Mouse (Mus musculus) heart, embryonic 13.5 days (tissue): ENCODE results near the gene Grip1. TPM values are rescaled to one million over a fixed set of nuclear protein-coding genes. Genes with fewer than 3 reads are reported as not detected.

ENCODE experiments used
- ATAC-seq: fragments of 200-750 bp; cut with Nextera tagmentation; 2 replicates; pipeline ENCODE4 v1.8.0; 2017; ENCODE audit warnings: moderate TSS enrichment; ENCODE audit not compliant: insufficient number of reproducible peaks, low FRiP score, low TSS enrichment; ENCODE audit errors: extremely low read depth
- H3K27ac ChIP-seq: fragments of 300-500 bp; sonication (generic); replicated peaks from 2 replicates; pipeline ENCODE4 v1.5.1; 2015; ENCODE audit warnings: moderate library complexity, mild to moderate bottlenecking, inconsistent platforms
- H3K27me3 ChIP-seq: fragments of 300-500 bp; sonication (generic); replicated peaks from 2 replicates; pipeline ENCODE4 v1.6.1; 2015; ENCODE audit warnings: mild to moderate bottlenecking, inconsistent platforms
- H3K36me3 ChIP-seq: fragments of 300-500 bp; sonication (generic); 2 replicates; pipeline ENCODE4 v1.6.1; 2015; ENCODE audit warnings: mild to moderate bottlenecking, inconsistent platforms
- H3K4me1 ChIP-seq: fragments of 300-500 bp; sonication (generic); 2 replicates; pipeline ENCODE4 v1.6.1; 2015; ENCODE audit warnings: inconsistent platforms
- H3K4me2 ChIP-seq: fragments of 300-500 bp; sonication (generic); 2 replicates; pipeline ENCODE4 v1.6.1; 2015; ENCODE audit warnings: inconsistent platforms, mild to moderate bottlenecking, moderate library complexity
- H3K4me3 ChIP-seq: fragments of 300-500 bp; sonication (generic); 2 replicates; pipeline ENCODE4 v1.5.1; 2015; ENCODE audit warnings: moderate library complexity, mild to moderate bottlenecking, inconsistent platforms
- H3K9ac ChIP-seq: fragments of 300-500 bp; sonication (generic); 2 replicates; pipeline ENCODE4 v1.6.1; 2015; ENCODE audit warnings: inconsistent platforms, mild to moderate bottlenecking, moderate library complexity
- H3K9me3 ChIP-seq: fragments of 300-500 bp; sonication (generic); 2 replicates; pipeline ENCODE4 v1.6.1; 2016; ENCODE audit warnings: inconsistent platforms
- WGBS: fragments of 180-500 bp; shearing (Covaris S2); methylation state at CpG from one replicate; pipeline ENCODE4 v1.1.7; 2015; ENCODE audit warnings: mixed read lengths; 5-methylcytosine and 5-hydroxymethylcytosine counted together
- polyA plus RNA-seq: library from polyadenylated mRNA; unstranded; fragments of >200 nt; fragmentation: Nextera tagmentation; extraction: Ambion mirVana; gene quantifications from 2 replicates; pipeline ENCODE4 v1.2.1, GENCODE M21; 2015

The Grip1 gene
- polyA plus RNA-seq, 1 experiment from 2014 or later, result 2.0 TPM

DNA sequence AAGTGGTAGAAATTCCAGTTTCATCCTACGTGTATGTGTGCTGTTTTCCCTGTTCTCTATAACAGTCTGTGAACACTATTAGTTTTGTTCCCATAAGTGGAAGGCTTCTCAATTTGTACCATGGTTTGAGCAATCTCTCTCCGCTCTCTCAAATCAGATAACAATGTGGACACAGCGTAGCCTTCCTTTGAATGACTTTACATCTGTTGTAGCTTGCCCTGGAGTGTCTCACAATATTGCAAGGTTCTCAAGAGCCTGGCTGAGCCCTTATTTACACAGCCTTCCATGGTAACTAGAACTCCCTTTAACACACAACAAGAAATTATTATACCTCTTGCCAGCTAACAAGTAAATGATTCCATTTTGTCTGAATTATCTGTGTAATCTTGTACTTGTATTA is 268.3 kb downstream of the Grip1 start:
- H3K9ac ChIP-seq, result no peak overlapping the region
- no peak for ATAC-seq
- peaks cover 5% of the 10 kb centered on the region for H3K4me1 ChIP-seq
- no peaks in the 10 kb centered on the region for H3K36me3 ChIP-seq
- H3K4me2 ChIP-seq, result no peak overlapping the region
- H3K27ac ChIP-seq, result no peak overlapping the region
- WGBS, result 42% methylated on average over 3 of the region's 3 CpGs
- H3K9me3 ChIP-seq, result no peaks in the 10 kb centered on the region
- H3K4me3 ChIP-seq, result no peak overlapping the region
- no peaks in the 10 kb centered on the region for H3K27me3 ChIP-seq

DNA sequence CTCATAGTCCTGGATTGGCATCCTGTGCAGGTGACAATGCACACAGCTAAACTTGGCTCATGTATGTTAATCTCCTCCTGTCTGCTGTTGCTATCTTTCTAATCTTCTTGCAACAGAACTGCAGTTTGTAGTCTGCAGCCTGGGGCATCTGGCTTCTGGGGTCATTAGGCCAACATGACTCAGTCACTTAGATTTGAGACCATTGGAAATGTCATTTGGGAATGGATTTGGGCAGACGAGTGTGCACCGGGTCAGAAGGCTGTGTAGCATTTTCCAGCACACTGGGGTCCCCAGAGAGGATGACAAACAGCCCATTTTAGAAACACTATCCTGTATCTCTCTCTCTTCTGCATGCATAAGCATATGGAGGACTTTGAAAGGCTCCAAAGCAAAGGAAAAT is 268.8 kb downstream of the Grip1 start:
- no peaks in the 10 kb centered on the region for H3K27me3 ChIP-seq
- no peak overlapping the region for H3K9ac ChIP-seq
- H3K36me3 ChIP-seq, result no peaks in the 10 kb centered on the region
- H3K4me1 ChIP-seq, result peaks cover 5% of the 10 kb centered on the region
- no peak overlapping the region for H3K4me2 ChIP-seq
- H3K4me3 ChIP-seq, result no peak overlapping the region
- no peak overlapping the region for H3K27ac ChIP-seq
- H3K9me3 ChIP-seq, result no peaks in the 10 kb centered on the region
- 24% methylated on average over 2 of the region's 2 CpGs for WGBS
- ATAC-seq, result no peak

DNA sequence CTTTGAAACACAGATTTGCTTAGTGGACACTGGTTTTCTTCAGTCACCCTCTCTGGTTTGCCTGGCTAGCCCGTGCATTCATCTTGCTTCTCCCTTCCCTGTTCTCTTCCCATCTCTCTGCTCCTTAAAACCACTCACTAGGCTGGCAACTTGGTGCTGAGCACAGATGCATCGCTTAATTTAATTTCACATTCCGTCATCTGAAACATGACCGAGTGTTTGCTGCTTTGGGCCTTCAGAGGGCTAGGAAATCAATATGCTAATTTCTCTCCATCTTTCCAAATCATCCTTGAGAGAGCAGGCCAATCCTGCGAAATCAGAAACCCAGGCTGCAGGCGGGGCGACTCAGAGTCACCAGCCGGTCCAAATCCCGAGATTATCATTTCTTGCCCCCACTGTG is 270.0 kb downstream of the Grip1 start:
- H3K27ac ChIP-seq, result no peak overlapping the region
- no peak overlapping the region for H3K9ac ChIP-seq
- no peak for ATAC-seq
- no peak overlapping the region for H3K4me3 ChIP-seq
- H3K27me3 ChIP-seq, result no peaks in the 10 kb centered on the region
- H3K36me3 ChIP-seq, result no peaks in the 10 kb centered on the region
- 81% methylated on average over 9 of the region's 9 CpGs for WGBS
- no peaks in the 10 kb centered on the region for H3K9me3 ChIP-seq
- peaks cover 5% of the 10 kb centered on the region for H3K4me1 ChIP-seq
- H3K4me2 ChIP-seq, result no peak overlapping the region

DNA sequence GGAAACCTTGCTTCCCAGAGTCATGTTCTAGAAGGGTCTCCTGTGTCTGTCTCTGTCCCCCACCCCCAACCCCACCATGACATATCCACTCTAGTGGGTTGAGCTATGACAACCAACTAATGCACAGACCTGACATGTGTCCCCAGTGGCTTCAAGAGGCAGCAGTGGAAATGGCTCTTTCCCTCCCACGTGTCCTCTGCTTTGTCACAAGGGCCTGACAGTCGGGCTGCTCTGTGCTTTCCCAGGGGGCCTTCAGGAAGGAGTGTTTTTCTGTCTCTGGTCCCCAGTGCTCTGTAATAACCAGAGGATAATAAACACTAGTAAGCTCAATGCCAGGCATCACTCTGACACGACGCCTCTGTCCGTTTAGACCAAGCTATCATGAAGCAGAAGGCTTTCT is 271.7 kb downstream of the Grip1 start:
- H3K4me1 ChIP-seq, result peaks cover 5% of the 10 kb centered on the region
- no peak overlapping the region for H3K4me2 ChIP-seq
- no peaks in the 10 kb centered on the region for H3K36me3 ChIP-seq
- no peak for ATAC-seq
- 61% methylated on average over 5 of the region's 5 CpGs for WGBS
- H3K9me3 ChIP-seq, result no peaks in the 10 kb centered on the region
- no peak overlapping the region for H3K4me3 ChIP-seq
- H3K27ac ChIP-seq, result no peak overlapping the region
- H3K9ac ChIP-seq, result no peak overlapping the region
- no peaks in the 10 kb centered on the region for H3K27me3 ChIP-seq

DNA sequence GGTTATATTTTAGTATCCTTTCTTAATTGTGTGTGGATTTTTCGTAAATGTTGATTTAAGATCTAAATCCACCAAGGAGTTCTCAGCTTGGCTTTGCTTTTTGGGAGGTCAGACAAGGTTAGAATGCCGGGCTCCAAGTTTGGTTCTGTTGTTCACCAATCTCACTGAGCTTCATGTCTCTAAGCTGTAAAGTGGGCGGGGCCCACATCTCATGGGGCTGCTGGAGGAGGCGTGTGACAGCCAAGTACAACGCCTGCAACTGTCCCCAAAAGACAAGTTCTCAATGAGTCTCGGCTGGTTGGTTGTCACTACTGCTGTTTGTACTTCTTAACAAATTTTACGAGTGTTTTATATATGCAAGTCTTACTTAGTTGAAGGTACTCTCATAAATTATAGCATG is 272.3 kb downstream of the Grip1 start:
- no peaks in the 10 kb centered on the region for H3K36me3 ChIP-seq
- H3K9me3 ChIP-seq, result no peaks in the 10 kb centered on the region
- no peak overlapping the region for H3K27ac ChIP-seq
- whole genome bisulfite sequencing, result 63% methylated on average over 7 of the region's 7 CpGs
- no peak for ATAC-seq
- no peak overlapping the region for H3K4me2 ChIP-seq
- H3K27me3 ChIP-seq, result no peaks in the 10 kb centered on the region
- no peak overlapping the region for H3K4me3 ChIP-seq
- no peak overlapping the region for H3K9ac ChIP-seq
- H3K4me1 ChIP-seq, result peaks cover 5% of the 10 kb centered on the region

DNA sequence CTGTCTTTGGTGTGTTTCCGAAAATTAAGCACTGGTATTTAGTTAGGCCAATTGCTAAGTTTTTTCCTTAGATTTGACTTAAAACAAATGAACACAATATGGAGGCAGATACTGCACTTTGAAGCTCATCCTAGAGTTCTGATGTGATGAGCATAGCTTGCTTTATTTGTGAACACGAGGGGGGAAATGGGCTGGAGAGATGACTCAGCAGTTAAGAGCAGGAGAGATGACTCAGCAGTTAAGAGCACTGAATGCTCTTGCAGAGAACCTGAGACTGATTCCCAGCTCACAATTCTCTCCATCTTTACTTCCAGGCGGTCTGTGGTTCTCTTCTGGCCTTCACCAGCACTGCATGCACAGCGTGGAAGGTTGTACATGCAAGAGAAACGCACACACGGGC is 273.3 kb downstream of the Grip1 start:
- Histone ChIP-seq H3K9ac (no peak overlapping the region), H3K4me3 (no peak overlapping the region), H3K27ac (no peak overlapping the region), H3K4me1 (peaks cover 5% of the 10 kb centered on the region), H3K27me3 (no peaks in the 10 kb centered on the region), H3K36me3 (no peaks in the 10 kb centered on the region), H3K4me2 (no peak overlapping the region), H3K9me3 (no peaks in the 10 kb centered on the region)
- 73% methylated on average over 6 of the region's 6 CpGs for WGBS
- no peak for ATAC-seq

DNA sequence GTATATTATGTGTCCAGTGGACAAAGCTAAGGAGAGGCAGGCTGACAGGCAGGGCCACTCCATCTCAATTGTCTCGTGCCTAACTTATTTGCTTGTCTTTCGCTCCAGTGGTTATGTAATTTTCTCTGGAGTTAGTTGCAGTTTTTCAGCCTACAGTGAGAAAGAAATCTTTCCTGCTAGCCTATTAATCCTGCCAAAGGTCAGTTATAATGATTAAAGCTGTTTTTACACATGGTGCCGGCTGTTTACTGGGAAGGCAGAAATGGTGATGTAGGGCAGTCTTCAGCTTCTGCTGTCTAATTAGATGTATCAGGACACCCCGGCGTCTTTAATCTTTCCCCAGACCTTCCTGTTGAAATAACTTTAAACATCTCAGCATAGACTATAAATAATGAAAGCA is 276.6 kb downstream of the Grip1 start:
- no peaks in the 10 kb centered on the region for H3K9me3 ChIP-seq
- H3K27me3 ChIP-seq, result no peaks in the 10 kb centered on the region
- H3K27ac ChIP-seq, result no peak overlapping the region
- no peaks in the 10 kb centered on the region for H3K36me3 ChIP-seq
- H3K4me1 ChIP-seq, result peaks cover 3% of the 10 kb centered on the region; the same call in 1 of the 2 replicates
- no peak overlapping the region for H3K4me3 ChIP-seq
- H3K9ac ChIP-seq, result no peak overlapping the region
- no peak for ATAC-seq
- WGBS, result 63% methylated on average over 5 of the region's 5 CpGs
- H3K4me2 ChIP-seq, result no peak overlapping the region

DNA sequence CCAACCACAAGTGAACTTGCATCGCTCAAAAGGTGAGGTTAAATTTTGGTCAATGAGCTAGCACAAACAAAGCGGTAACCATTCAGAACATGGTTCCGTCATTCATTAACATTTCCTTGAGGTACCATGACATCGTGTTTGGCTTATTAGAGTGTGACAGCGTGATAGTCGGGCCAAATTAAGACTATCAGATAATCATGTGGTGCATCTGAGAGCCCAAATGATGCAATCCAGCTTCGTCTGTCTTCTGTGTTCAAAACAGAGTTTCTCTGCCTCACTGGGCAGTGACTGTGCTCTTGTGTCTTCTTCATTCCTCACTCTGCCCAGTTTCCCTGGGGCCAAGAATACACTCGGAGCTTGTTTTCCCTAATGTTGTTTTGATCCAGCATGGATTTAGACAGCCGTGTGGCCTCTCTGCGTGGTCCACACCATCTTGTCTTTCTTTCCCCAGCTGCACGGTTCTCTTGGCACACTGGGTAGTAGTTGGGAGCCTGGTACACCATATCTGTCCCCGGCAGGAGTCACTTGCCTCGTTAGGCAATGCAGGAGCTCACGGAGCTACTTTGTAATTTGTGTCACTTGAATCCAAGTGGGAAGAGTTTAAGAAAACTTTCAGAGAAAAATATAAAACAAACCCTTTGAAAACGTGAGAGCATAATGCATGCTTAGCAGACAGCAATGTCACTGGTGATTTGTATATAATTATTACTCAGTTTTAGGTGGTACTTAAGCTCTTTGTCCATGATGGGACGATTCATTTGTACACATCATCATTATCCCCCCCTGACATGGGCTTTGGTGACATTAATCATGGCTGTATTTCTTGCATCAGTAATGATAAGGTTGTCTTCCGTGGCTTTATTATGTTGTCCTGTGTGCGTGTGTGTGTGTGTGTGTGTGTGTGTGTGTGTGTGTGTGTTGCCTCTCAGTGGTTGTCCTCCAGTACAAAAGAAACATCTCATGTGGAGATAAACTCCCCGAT is 281.7 kb downstream of the Grip1 start:
- no peak overlapping the region for H3K9ac ChIP-seq
- no peaks in the 10 kb centered on the region for H3K27me3 ChIP-seq
- H3K4me2 ChIP-seq, result peak overlapping the region; percentile 27
- H3K36me3 ChIP-seq, result no peaks in the 10 kb centered on the region
- H3K9me3 ChIP-seq, result no peaks in the 10 kb centered on the region
- H3K4me3 ChIP-seq, result no peak overlapping the region
- no peak overlapping the region for H3K27ac ChIP-seq
- 63% methylated on average over 19 of the region's 19 CpGs for WGBS
- H3K4me1 ChIP-seq, result peaks cover 34% of the 10 kb centered on the region
- no peak for ATAC-seq

DNA sequence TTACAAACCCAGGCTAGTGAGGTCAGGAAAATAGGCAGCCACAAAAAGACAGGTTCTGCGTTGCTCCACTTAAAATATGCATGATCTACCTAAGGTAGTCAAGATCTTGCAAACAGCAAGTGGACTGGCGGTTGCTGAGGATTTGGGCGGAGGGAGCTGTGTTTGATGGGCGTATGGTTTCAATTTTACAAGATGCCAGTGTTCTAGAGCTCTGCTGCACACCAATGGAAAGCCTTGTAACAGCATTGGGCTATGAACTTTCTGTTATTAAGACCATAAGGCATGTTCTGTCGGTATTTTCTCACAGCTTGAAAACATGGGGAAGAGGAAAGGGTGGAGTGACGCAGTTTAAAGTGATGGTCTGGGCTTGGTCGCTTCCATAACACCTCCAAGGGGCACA is 285.8 kb downstream of the Grip1 start:
- H3K36me3 ChIP-seq, result no peaks in the 10 kb centered on the region
- 72% methylated on average over 7 of the region's 7 CpGs for WGBS

DNA sequence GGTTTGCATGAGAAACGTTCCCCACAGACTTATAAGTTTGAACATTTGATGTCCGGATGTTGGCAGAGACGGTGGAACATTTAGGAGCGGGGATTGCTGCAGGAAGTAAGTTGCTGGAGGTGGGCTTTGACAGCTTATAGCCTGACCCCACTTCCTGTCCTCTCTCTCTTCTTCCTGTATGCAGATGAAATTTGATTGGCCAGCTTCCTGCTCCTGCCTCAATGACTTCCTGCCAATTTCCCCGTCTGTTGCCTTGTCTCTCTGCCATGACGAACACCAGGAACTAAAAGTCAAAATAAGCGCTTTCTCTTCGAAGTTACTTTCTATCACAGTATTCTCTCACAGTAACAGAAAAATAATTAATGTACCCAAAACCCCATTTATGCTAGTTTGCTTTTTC is 289.1 kb downstream of the Grip1 start:
- H3K27ac ChIP-seq, result no peak overlapping the region
- 72% methylated on average over 8 of the region's 8 CpGs for WGBS
- H3K9ac ChIP-seq, result no peak overlapping the region
- no peak for ATAC-seq
- no peak overlapping the region for H3K4me3 ChIP-seq
- H3K4me2 ChIP-seq, result no peak overlapping the region
- no peaks in the 10 kb centered on the region for H3K9me3 ChIP-seq
- H3K36me3 ChIP-seq, result no peaks in the 10 kb centered on the region
- H3K27me3 ChIP-seq, result no peaks in the 10 kb centered on the region
- peaks cover 12% of the 10 kb centered on the region for H3K4me1 ChIP-seq

More for the DNA sequence above, 285.8 kb downstream of the Grip1 start:
- H3K9me3 ChIP-seq, result no peaks in the 10 kb centered on the region
- no peaks in the 10 kb centered on the region for H3K27me3 ChIP-seq
- H3K4me3 ChIP-seq, result no peak overlapping the region
- H3K27ac ChIP-seq, result no peak overlapping the region
- no peak for ATAC-seq
- no peak overlapping the region for H3K4me2 ChIP-seq
- no peak overlapping the region for H3K9ac ChIP-seq
- peaks cover 34% of the 10 kb centered on the region for H3K4me1 ChIP-seq

DNA sequence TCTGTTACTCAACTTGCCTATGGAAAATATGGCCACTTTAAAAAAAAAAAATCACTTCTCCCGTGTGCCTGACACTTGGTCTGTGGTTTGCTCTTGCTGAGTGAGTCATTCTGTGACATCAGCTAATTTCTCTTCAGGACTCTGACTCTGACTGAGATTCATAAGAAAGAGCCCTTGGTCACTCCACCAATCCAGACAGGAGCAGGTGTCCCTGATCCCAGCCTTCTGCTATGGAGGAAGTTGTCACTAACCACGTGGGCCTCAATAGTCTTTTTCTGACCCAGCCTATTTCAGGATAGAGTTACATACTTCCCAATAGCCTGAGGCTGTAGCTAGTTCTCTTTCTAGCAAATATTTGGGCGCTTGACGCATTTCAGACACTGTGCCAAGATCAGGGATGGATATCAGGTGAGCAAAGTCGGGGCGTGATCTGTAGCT is 298.8 kb downstream of the Grip1 start:
- Histone ChIP-seq H3K4me3 (no peak overlapping the region), H3K27ac (no peak overlapping the region), H3K27me3 (no peaks in the 10 kb centered on the region), H3K4me2 (no peak overlapping the region), H3K4me1 (no peaks in the 10 kb centered on the region), H3K9me3 (no peaks in the 10 kb centered on the region), H3K9ac (no peak overlapping the region), H3K36me3 (no peaks in the 10 kb centered on the region)
- 75% methylated on average over 6 of the region's 6 CpGs for WGBS
- no peak for ATAC-seq

DNA sequence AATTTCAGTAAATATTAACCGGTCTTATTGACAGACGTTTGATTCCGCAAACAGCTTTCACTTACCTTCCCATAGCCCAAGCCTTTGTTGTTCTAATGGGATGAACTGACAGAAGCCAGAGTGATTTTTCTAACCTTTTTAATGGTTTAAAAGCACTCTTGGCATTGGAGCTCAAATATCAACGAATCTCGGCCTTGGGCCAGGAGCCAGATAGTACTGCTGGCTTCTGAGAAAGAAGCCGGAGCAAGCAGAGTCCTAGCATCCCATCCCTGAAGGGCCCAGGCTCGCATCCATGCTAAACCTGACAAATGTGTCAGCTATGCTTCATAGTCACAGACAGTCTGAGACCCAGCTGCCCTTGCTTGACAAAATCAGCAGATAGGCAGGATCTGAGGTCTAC is 302.6 kb downstream of the Grip1 start:
- Histone ChIP-seq H3K27ac (no peak overlapping the region), H3K9ac (no peak overlapping the region), H3K36me3 (no peaks in the 10 kb centered on the region), H3K4me2 (no peak overlapping the region), H3K4me1 (0 out of 2 replicates have a peak, but pooled peaks cover 7% of the 10 kb centered on the region), H3K4me3 (no peak overlapping the region), H3K9me3 (no peaks in the 10 kb centered on the region), H3K27me3 (no peaks in the 10 kb centered on the region)
- ATAC-seq, result no peak
- WGBS, result 78% methylated on average over 7 of the region's 7 CpGs
